Mouse (Mus musculus) mouse embryonic stem cell (cell line): Measurements from ENCODE around the gene Diras2.
"Not testable (repeated sequence)": the region's sequence is repeated elsewhere in the genome, so short reads cannot be mapped to it uniquely, and the experiment has no call there.

Source experiments
- in situ Hi-C, 2 experiments: fragments of 300-500 bp; cut with MboI; formaldehyde crosslinking; loops; 1 replicate in 1 of 2; 3 replicates in 1 of 2; pipeline ENCODE4 v1.14.3; 2019 to 2020; ENCODE audit warnings: low sequenced_read_pairs in 2 of 2, low pct_unique_long_range_greater_than_20kb in 1 of 2, mixed read lengths in 1 of 2; ENCODE audit not compliant: unreplicated experiment in 1 of 2

The Diras2 gene

GRCm38 (mm10) chr13:52528786-52529185, 2.3 kb downstream of the Diras2 start:
- in situ Hi-C loops: loop anchor here in 1 of 2 experiments (25.0 kb wide), 1 partner anchor 691 kb away; the partner anchor contains the start of gene Gadd45g

GRCm38 (mm10) chr13:52528281-52528680, 2.8 kb downstream of the Diras2 start:
- in situ Hi-C loops: loop anchor here in 1 of 2 experiments (25.0 kb wide), 1 partner anchor 691 kb away; the partner anchor contains the start of gene Gadd45g

- in situ Hi-C loops: loop anchor here in 1 of 2 experiments (25.0 kb wide), 1 partner anchor 689 kb away; the partner anchor contains the start of gene Gadd45g
Observed at GRCm38 (mm10) chr13:52526249-52527035, 4.6 kb downstream of the Diras2 start.

- in situ Hi-C loops: no loop called here
Observed at GRCm38 (mm10) chr13:52524313-52524712, 6.8 kb downstream of the Diras2 start.

GRCm38 (mm10) chr13:52521176-52521575, 9.9 kb downstream of the Diras2 start:
- in situ Hi-C loops: no loop called here

GRCm38 (mm10) chr13:52519425-52519824, 11.7 kb downstream of the Diras2 start:
- in situ Hi-C loops: no loop called here

- in situ Hi-C loops: no loop called here
Observed at GRCm38 (mm10) chr13:52518377-52518776, 12.7 kb downstream of the Diras2 start.

GRCm38 (mm10) chr13:52517021-52517420, 14.1 kb downstream of the Diras2 start:
- in situ Hi-C loops: no loop called here

GRCm38 (mm10) chr13:52516561-52516960, 14.5 kb downstream of the Diras2 start:
- in situ Hi-C loops: no loop called here

GRCm38 (mm10) chr13:52516051-52516450, 15.0 kb downstream of the Diras2 start:
- in situ Hi-C loops: no loop called here

GRCm38 (mm10) chr13:52513554-52513953, 17.5 kb downstream of the Diras2 start:
- in situ Hi-C loops: no loop called here

- in situ Hi-C loops: no loop called here
Observed at GRCm38 (mm10) chr13:52512356-52512755, 18.7 kb downstream of the Diras2 start.

GRCm38 (mm10) chr13:52510172-52510880, 20.8 kb downstream of the Diras2 start:
- in situ Hi-C loops: no loop called here

- in situ Hi-C loops: no loop called here
Observed at GRCm38 (mm10) chr13:52507460-52508293, 23.4 kb downstream of the Diras2 start.

- in situ Hi-C loops: not testable (repeated sequence)
Observed at GRCm38 (mm10) chr13:52506822-52507221, 24.3 kb downstream of the Diras2 start.

GRCm38 (mm10) chr13:52505683-52506285, 25.3 kb downstream of the Diras2 start:
- in situ Hi-C loops: not testable (repeated sequence)

- in situ Hi-C loops: no loop called here
Observed at GRCm38 (mm10) chr13:52501686-52502085, 29.4 kb downstream of the Diras2 start.

GRCm38 (mm10) chr13:52497029-52497550, 34.0 kb downstream of the Diras2 start:
- in situ Hi-C loops: loop anchor here (10.0 to 25.0 kb wide), 2 partner anchors 128 to 235 kb away; no protein-coding TSS in a partner anchor
